Mouse (Mus musculus): ENCODE measurements around the gene Enthd1.

Gene Enthd1

DNA sequence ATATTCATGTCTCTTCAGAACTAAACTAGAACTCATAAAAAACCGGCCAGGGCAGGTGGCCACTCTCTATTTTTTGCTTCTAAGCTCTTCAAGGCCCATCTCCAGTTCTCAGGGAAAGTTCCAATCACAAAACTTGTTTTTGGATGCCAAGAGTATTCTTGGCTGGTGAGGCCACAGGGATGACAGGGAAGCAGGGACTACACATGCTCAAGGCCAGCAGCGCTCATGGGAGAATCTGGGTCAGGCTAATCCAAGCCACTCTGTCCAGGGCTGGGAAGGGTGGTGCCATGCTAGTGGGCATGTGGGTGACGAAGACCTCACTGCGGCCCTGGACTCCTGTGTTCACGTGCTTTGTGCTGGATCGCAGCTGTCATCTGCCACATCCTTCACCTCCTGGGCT is 110.5 kb downstream of the Enthd1 start:
- Histone ChIP-seq H3K36me3 (ENCODE audit: control insufficient read depth, insufficient read depth, low read length, poor library complexity, severe bottlenecking) (no peaks in the 10 kb centered on the region), H3K27me3 (ENCODE audit: control insufficient read depth, insufficient read depth, low read length, poor library complexity, severe bottlenecking) (no peaks in the 10 kb centered on the region)
- DNase-seq (ENCODE audit: low read depth, low spot score), result no peak

DNA sequence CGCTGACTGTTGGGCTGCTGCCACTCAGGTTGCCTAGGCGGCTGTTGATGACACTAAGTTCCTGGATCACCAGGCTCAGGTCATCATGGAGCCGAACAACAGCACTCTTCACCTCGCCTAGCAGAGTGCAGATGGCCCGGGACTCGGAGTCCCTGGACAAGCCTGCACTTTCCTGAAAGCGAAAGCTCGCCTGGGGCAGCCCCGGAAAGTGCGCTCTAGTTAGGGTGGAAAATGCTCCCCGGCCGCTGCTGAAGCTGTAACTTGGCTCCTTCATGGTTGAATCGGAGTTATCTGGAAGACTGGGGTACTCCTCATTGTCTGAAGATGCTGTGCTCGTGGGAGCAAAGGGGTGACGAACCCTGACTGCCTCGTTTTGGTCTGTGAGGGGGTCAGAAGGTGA is 112.5 kb downstream of the Enthd1 start:
- DNase-seq (ENCODE audit: low read depth, low spot score), result no peak
- Histone ChIP-seq H3K36me3 (ENCODE audit: control insufficient read depth, insufficient read depth, low read length, poor library complexity, severe bottlenecking) (no peaks in the 10 kb centered on the region), H3K27me3 (ENCODE audit: control insufficient read depth, insufficient read depth, low read length, poor library complexity, severe bottlenecking) (no peaks in the 10 kb centered on the region)

DNA sequence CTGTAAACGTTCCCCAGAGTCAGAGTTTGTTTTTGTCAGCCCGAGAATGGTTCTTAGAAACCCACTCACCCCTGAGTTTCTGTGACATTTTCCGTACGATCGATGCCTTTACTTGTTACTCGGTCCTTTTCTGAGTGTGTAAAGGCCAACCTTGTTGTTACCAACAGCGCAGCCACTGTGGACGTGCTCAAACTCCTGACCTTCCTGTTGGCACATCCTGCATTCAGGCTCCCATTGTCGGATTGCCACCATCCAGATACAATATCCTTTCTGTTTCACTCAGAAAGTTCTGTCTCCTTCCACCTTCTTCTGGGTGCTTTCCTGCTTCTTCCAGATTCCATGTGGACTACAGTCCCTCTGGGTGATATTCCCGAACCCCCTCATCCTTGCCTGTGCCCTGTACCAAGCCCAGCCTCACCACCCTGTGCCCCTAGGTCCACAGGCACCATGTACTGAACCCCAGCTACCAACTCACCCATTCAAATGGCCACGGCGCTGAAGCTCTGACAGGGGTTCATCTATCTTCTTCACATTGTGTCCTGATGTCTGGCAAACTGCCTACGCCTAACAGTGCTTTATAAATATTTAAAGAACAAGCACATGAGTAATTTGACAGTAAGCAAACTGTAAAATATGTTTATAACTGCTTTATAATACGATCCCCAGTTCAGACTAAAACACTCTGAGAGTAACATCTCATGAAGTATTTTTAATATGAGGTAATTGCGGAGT is 118.8 kb downstream of the Enthd1 start:
- no peak for DNase-seq (ENCODE audit: low read depth, low spot score)
- H3K36me3 ChIP-seq (ENCODE audit: control insufficient read depth, insufficient read depth, low read length, poor library complexity, severe bottlenecking), result no peaks in the 10 kb centered on the region
- no peaks in the 10 kb centered on the region for H3K27me3 ChIP-seq (ENCODE audit: control insufficient read depth, insufficient read depth, low read length, poor library complexity, severe bottlenecking)

DNA sequence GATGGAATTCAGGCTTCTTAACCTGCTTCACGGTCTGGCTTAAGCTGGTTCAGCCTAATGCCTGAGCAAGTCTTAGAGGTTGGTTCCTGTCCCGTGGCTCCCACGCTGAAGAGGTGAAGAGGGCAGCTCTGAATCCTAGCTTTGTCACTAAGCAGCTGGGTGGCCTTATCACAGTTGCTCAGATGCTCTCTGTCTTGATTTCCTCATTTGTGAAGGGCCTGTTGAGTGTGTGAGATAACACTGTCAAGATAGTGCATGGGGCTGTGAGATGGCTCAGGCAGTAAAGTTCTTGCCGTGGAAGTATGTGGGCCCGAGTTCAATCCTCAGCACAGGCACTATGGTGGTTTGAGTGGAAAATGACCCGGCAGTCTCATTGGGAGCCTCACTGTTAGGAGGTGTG is 124.8 kb downstream of the Enthd1 start:
- Histone ChIP-seq H3K36me3 (ENCODE audit: control insufficient read depth, insufficient read depth, low read length, poor library complexity, severe bottlenecking) (no peaks in the 10 kb centered on the region), H3K27me3 (ENCODE audit: control insufficient read depth, insufficient read depth, low read length, poor library complexity, severe bottlenecking) (no peaks in the 10 kb centered on the region)
- no peak for DNase-seq (ENCODE audit: low read depth, low spot score)

DNA sequence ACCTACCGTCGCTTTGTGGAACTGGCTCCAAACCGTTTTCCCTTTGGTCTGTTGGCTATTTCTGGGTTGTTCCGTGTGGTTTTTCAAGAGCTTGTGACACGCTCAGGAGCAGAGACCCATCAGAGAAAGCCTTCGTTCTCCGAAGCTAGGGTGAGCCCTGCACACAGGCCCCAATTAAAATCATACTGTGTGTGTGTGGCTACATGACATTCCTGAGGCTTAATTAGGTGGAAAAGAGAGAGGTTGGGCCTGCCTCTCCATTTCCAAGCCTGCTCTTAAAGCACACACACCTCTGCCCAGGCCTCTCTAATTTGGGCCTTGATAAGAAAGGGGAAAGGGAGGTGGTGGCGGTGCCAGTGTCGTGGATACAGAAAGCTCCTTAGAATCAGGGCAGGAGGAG is 126.5 kb downstream of the Enthd1 start:
- H3K36me3 ChIP-seq (ENCODE audit: control insufficient read depth, insufficient read depth, low read length, poor library complexity, severe bottlenecking), result no peaks in the 10 kb centered on the region
- DNase-seq (ENCODE audit: low read depth, low spot score), result no peak
- H3K27me3 ChIP-seq (ENCODE audit: control insufficient read depth, insufficient read depth, low read length, poor library complexity, severe bottlenecking), result no peaks in the 10 kb centered on the region

DNA sequence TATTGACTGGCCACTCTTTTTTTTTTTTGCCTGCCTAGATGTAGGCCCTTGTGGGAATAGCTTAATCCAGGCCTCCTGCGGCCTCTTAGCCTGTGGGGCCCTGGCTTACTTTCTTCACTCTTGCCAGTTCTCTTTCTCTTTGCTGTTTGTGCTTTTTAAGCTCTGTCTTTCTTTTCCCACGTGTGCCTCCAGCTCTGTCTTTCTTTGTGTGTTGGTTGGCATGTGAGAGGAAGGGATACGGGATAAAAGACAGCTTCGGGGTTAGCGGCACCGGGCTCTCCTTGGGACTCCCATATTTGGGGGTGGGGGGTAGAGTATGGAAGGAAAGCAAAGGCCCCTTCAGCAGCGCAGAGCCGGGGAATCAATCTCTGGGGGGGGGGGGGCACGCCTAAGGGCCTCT is 127.0 kb downstream of the Enthd1 start:
- Histone ChIP-seq H3K36me3 (ENCODE audit: control insufficient read depth, insufficient read depth, low read length, poor library complexity, severe bottlenecking) (no peaks in the 10 kb centered on the region), H3K27me3 (ENCODE audit: control insufficient read depth, insufficient read depth, low read length, poor library complexity, severe bottlenecking) (no peaks in the 10 kb centered on the region)
- no peak for DNase-seq (ENCODE audit: low read depth, low spot score)

DNA sequence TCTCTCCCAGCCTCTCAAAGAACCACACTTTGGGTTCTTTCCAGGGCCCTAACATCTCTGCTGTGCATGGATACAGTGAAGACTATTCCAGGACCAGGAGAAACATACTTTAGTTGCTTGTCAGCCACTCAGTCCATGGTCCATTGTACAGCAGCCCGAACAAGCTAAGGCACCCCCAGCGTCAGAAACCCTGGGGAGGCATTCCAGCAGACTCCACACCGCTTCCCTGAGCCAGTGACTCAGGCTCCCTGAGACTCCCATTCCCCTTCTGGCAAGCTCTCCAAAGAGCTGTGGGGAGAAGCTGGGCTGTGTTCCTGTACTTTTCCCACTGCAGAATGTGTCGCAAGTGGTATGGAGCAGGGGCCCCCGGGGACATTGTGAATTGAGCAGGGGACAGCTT is 128.0 kb downstream of the Enthd1 start:
- Histone ChIP-seq H3K36me3 (ENCODE audit: control insufficient read depth, insufficient read depth, low read length, poor library complexity, severe bottlenecking) (no peaks in the 10 kb centered on the region), H3K27me3 (ENCODE audit: control insufficient read depth, insufficient read depth, low read length, poor library complexity, severe bottlenecking) (no peaks in the 10 kb centered on the region)
- no peak for DNase-seq (ENCODE audit: low read depth, low spot score)

DNA sequence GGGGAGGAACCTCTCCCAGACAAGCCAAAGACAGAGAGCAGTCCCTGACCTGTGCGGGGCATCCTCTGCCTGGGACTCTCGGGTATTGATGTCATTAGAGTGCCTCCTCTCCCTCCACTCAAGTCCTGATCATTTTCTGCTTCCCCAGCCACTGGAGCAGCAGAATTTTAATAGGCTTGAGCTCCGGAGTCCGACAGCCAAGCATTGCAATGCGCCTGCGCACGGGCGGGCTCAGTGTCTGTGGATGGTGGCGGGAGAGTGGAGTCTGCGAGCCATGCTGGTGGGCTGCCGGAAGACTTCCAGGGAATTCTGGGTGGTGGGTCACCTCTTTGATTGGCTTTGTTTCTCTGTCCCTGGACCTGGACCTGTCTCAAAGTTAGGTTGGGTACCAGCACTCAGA is 134.6 kb downstream of the Enthd1 start:
- Histone ChIP-seq H3K36me3 (ENCODE audit: control insufficient read depth, insufficient read depth, low read length, poor library complexity, severe bottlenecking) (no peaks in the 10 kb centered on the region), H3K27me3 (ENCODE audit: control insufficient read depth, insufficient read depth, low read length, poor library complexity, severe bottlenecking) (no peaks in the 10 kb centered on the region)
- DNase-seq (ENCODE audit: low read depth, low spot score), result no peak

DNA sequence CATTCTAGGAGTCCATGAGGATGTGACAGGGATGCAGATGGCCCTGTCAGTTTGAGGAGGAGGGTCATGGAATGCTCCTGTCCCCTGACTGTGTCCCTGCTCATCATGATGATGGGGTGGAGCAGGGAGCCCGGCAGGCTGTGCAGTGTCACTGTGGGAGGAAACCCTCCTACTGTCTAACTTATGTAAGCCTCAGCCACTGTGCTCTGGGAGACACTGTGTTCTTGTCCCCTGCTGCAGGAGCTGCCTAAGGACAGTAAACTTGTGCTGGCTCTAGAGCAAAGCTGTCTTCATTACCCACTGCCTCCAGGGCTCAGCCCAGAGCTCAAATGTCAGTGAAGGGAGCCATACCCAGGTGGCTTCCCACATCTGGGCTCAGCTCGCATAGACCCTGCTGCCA is 146.8 kb downstream of the Enthd1 start:
- no peak for DNase-seq (ENCODE audit: low read depth, low spot score)
- no peaks in the 10 kb centered on the region for H3K36me3 ChIP-seq (ENCODE audit: control insufficient read depth, insufficient read depth, low read length, poor library complexity, severe bottlenecking)

DNA sequence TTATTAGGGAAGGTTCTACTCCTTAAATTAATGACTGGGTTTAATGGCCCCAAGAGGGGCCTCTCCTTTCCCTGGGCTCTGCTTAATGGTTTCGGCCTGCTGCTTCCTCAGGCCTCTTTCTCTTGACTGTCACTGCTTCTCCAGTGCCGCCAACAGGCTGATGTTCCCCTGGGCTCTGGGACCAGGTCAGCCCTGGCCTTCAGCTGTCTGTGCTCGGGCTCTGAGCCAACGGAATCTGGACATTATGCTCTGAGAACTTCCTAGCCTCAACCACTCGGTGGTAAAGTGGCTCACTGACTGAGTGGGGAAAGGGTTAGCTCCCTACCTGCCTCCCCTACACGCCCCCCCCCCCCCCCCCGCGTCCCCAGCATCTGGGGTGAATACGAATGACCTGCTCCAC is 147.9 kb downstream of the Enthd1 start:
- Histone ChIP-seq H3K36me3 (ENCODE audit: control insufficient read depth, insufficient read depth, low read length, poor library complexity, severe bottlenecking) (no peaks in the 10 kb centered on the region), H3K27me3 (ENCODE audit: control insufficient read depth, insufficient read depth, low read length, poor library complexity, severe bottlenecking) (no peaks in the 10 kb centered on the region)
- DNase-seq (ENCODE audit: low read depth, low spot score), result no peak

More for the DNA sequence above, 146.8 kb downstream of the Enthd1 start:
- H3K27me3 ChIP-seq (ENCODE audit: control insufficient read depth, insufficient read depth, low read length, poor library complexity, severe bottlenecking), result no peaks in the 10 kb centered on the region

DNA sequence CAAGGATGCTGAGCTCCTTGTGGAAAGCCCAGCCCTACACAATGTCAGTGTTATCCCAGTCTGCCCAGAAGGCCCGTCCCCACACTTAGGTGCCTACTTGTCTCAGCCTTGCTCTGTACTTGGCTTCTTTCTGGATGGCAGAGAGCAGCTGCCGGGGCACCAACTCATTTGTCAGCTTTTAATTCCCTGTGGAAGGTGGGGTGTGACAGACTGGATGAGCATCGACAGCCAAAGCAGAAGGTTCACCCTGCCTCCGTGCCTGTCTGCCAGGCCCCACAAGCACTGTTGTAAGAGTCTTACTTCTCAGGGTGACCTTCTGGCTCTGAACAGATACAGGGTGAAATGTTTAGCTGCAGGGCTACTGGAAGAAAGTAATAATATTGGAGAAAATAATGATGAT is 149.8 kb downstream of the Enthd1 start:
- Histone ChIP-seq H3K36me3 (ENCODE audit: control insufficient read depth, insufficient read depth, low read length, poor library complexity, severe bottlenecking) (no peaks in the 10 kb centered on the region), H3K27me3 (ENCODE audit: control insufficient read depth, insufficient read depth, low read length, poor library complexity, severe bottlenecking) (no peaks in the 10 kb centered on the region)
- DNase-seq (ENCODE audit: low read depth, low spot score), result no peak

DNA sequence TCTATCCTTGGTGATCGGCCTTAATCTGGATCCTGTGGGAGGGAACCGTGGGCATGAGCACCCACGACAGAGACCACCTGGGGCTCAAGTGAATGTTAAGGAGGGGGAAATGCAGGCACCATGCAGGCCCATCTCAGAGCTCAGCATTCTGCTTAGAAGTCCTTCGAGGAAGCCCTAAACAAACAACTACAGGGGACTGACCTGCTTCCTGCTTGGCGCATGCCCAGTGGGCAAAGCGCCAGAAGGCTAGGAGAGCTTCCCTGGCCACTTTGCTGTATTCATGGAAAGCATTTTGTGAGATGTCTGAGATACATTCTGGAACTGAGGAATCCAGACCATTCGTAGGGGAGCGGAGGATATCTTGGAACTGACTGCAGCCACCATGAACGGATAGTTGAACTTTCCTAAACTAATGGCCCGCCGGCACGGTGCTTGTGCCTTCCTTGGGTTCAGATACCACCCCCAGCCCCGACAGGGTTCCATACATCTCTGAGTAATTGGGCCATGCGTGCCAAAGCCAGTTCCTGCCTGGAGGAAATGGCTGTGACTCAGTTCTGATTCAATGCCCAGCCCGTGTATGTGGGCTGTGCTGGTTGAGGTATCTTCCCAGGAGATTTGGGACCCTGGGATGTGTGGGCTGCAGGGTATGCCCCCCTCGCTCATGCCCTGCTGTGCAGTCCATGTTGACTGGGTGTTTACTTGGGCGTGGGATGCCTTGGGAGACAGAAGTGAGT is 150.8 kb downstream of the Enthd1 start:
- no peaks in the 10 kb centered on the region for H3K27me3 ChIP-seq (ENCODE audit: control insufficient read depth, insufficient read depth, low read length, poor library complexity, severe bottlenecking)
- no peaks in the 10 kb centered on the region for H3K36me3 ChIP-seq (ENCODE audit: control insufficient read depth, insufficient read depth, low read length, poor library complexity, severe bottlenecking)
- no peak for DNase-seq (ENCODE audit: low read depth, low spot score)

DNA sequence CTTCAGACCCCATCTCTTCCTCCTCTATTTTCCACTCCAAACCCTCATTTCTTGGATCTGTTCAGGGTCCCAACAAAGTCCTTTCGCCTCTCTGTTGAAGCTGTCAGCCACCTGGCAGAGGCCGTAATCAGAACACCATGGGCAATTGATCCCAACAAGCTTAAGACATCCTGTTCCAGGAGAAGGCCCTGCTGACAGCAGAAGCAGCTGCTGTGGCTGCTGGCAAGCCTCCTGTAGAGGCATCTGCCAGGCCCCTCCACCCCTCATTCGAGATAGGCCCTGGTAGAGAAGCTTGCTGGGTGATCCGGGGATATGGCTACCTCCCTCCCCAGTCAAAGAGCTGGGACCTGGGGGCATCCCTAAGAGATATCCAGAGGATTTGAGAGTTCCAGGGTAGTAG is 151.9 kb downstream of the Enthd1 start:
- H3K27me3 ChIP-seq (ENCODE audit: control insufficient read depth, insufficient read depth, low read length, poor library complexity, severe bottlenecking), result no peaks in the 10 kb centered on the region
- no peak for DNase-seq (ENCODE audit: low read depth, low spot score)
- H3K36me3 ChIP-seq (ENCODE audit: control insufficient read depth, insufficient read depth, low read length, poor library complexity, severe bottlenecking), result no peaks in the 10 kb centered on the region

DNA sequence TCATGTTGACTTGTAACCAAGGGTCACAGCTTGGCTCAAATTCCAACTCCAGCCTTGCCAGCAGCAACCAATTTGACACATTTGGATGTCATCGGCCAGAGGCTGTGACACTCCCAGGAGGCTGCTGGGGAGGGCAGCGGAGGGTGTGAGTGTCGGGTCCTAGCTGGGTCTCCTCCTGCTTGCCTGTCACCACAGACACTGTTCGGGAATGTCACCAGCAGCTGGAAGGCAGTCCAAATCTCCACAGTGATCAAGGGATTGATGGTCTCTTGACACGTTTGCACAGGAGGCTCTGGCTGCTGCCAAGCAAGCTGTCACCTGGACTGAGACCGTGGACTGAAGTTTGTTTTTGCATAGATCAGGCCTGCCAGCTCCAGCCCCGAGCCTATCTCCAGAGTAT is 154.3 kb downstream of the Enthd1 start:
- Histone ChIP-seq H3K36me3 (ENCODE audit: control insufficient read depth, insufficient read depth, low read length, poor library complexity, severe bottlenecking) (no peaks in the 10 kb centered on the region), H3K27me3 (ENCODE audit: control insufficient read depth, insufficient read depth, low read length, poor library complexity, severe bottlenecking) (no peaks in the 10 kb centered on the region)
- DNase-seq (ENCODE audit: low read depth, low spot score), result no peak

DNA sequence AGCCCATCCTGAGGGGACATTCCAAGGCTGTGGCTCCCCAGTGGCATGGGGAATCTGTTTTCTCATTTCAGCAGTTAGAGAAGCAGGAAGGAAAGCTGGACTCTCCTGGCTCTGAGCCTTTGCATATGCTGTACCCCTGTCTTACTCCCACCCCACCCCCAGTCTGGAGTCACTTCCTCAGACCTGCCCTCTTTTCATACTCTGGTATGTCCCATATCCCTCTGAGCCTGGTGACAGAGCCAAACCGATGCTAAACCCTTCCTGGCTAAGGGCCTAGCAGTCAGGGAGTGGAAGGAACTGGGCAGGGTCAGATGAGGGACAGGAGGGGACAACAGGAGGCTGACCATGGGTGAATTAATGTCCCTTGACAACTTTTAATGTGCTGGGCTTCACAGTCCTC is 157.1 kb downstream of the Enthd1 start:
- Histone ChIP-seq H3K27me3 (ENCODE audit: control insufficient read depth, insufficient read depth, low read length, poor library complexity, severe bottlenecking) (no peaks in the 10 kb centered on the region), H3K36me3 (ENCODE audit: control insufficient read depth, insufficient read depth, low read length, poor library complexity, severe bottlenecking) (no peaks in the 10 kb centered on the region)
- no peak for DNase-seq (ENCODE audit: low read depth, low spot score)

Measured in splenic B cell, adult 2 months (primary cell).